Mouse (Mus musculus) bone marrow, adult 2 months (tissue): ENCODE measurements around the gene Gm28051.

Experiments
- CTCF ChIP-seq: fragments of 200-500 bp; IDR thresholded peaks from 2 replicates; pipeline ENCODE4 v1.5.1; 2011; ENCODE audit warnings: low read length, control low read depth; ENCODE audit not compliant: control insufficient read depth, insufficient read depth
- POLR2A ChIP-seq: fragments of 200-500 bp; IDR thresholded peaks from 2 replicates; pipeline ENCODE4 v1.6.1; 2011; ENCODE audit warnings: low read depth, mild to moderate bottlenecking, control low read depth, low read length, borderline replicate concordance; ENCODE audit not compliant: control insufficient read depth

DNA sequence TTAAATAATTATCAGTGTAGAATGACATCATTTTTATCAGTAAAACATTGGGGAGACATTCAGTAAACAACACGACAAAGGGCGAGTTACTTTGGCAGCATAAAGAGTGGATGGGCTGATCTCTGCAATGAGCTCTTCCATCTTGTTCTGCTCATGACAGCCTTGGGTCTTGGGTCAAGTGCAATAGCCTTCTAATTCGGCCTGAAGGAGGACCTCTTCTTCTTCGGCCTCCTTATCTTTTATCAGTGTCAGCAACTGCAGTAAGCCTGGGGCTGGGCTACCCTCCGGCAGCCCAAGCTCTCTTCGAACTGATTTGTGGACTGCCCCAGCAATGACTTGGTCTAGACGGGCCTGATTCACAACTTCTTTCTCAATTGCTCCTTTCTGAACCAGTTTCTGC lies 15.5 kb downstream of the Gm28051 start:
- no peak for TF ChIP-seq CTCF
- TF ChIP-seq POLR2A = no peak
